Mouse (Mus musculus): Measurements from ENCODE around the gene Cop1. TPM values are rescaled to one million over a fixed set of nuclear protein-coding genes. Genes with fewer than 3 reads are reported as not detected.
"Not testable (repeated sequence)": the region's sequence is repeated elsewhere in the genome, so short reads cannot be mapped to it uniquely, and the experiment has no call there.

Cop1 gene
- 32.4 and 32.8 TPM in 2 replicates for polyA plus RNA-seq (2015; fragmentation: Nextera tagmentation; extraction: Ambion mirVana)

DNA sequence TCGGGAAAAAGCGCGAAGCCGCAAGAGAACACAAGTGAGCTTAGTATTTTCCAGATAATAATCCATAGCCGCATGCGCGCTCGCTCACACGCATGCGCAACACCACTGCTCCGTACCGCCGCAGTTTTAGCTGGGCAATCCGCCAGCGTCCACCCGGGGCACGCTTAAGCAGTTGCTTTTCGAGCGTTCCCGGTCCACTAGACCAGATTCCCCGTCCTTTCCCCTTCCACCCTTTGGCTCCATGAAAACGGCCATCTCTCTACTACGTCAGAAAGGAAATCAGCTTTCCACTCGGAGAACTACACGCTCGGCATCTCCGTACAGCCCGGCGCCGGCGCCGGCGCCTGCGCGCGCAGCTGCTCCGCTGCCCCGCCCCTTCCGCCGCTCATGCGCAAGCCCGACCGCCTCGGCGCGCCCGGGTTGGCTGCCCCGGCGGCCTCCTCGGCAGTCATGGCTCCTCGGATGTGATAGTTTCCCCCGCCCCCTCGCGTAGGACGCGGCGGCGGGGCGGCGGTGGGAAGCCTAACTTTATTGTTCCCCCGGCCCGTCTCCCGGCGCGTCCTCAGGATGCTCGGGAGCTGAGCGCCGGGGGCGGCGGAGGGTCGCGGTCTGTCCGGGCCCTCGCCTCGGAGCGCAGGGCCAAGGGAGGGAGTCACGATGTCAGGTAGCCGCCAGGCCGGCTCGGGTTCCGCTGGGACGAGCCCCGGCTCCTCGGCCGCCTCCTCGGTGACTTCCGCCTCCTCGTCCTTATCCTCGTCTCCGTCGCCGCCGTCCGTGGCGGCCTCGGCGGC, at the start of gene Cop1:
TSS of gene Cop1 (plus strand) at position 540 of the 791 bp plus-strand sequence.
- 0% methylated on average over 81 of the region's 97 CpGs for WGBS
- H3K4me1 ChIP-seq (replicated peaks; ENCODE audit: control insufficient read depth, insufficient read depth, low read length); H3K27me3 ChIP-seq (replicated peaks; ENCODE audit: control insufficient read depth, insufficient read depth, low read length); H3K9me3 ChIP-seq (ENCODE audit: control insufficient read depth); H3K36me3 ChIP-seq (ENCODE audit: control insufficient read depth, insufficient read depth): not testable (repeated sequence)
- Histone ChIP-seq H3K4me3 (ENCODE audit: low read depth, low read length) (peak within 1 kb of the TSS; percentile 77), H3K4me2 (replicated peaks; ENCODE audit: low read depth) (peak within 1 kb of the TSS; percentile 70), H3K9ac (ENCODE audit: low read depth, low read length) (peak within 1 kb of the TSS; percentile 65), H3K27ac (ENCODE audit: low read depth, low read length) (peak within 1 kb of the TSS; percentile 88)
- peak; percentile 99 for ATAC-seq

DNA sequence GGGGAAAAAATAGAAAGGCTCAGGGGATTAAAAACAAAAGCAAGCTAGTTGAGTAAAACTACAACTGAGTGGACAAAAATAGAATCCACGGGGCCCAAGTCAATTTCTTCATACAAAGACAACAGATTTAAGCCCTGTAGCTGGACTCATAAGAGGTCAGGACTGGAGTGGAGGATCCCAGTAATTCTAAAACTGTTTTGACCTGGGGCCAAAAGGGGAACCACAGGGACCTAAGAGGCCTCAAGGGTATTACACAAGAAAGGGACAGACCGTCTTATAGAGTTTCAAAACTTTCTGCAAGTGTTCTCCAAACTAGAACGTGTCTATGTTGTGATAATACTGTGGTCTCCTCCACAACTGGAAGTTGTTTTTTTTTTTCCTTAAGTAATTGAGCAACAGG, 45.4 kb upstream of the Cop1 start:
- Histone ChIP-seq H3K4me2 (replicated peaks; ENCODE audit: low read depth) (no peak overlapping the region), H3K9me3 (ENCODE audit: control insufficient read depth) (no peaks in the 10 kb centered on the region), H3K27ac (ENCODE audit: low read depth, low read length) (no peak overlapping the region), H3K36me3 (ENCODE audit: control insufficient read depth, insufficient read depth) (no peaks in the 10 kb centered on the region), H3K9ac (ENCODE audit: low read depth, low read length) (no peak overlapping the region), H3K27me3 (replicated peaks; ENCODE audit: control insufficient read depth, insufficient read depth, low read length) (no peaks in the 10 kb centered on the region), H3K4me3 (ENCODE audit: low read depth, low read length) (no peak overlapping the region), H3K4me1 (replicated peaks; ENCODE audit: control insufficient read depth, insufficient read depth, low read length) (no peaks in the 10 kb centered on the region)
- no peak for ATAC-seq
- no peak for TF ChIP-seq CTCF (IDR thresholded peaks at IDR 0.05; ENCODE audit: low read depth)
- WGBS = 74% methylated on average over 3 of the region's 3 CpGs

DNA sequence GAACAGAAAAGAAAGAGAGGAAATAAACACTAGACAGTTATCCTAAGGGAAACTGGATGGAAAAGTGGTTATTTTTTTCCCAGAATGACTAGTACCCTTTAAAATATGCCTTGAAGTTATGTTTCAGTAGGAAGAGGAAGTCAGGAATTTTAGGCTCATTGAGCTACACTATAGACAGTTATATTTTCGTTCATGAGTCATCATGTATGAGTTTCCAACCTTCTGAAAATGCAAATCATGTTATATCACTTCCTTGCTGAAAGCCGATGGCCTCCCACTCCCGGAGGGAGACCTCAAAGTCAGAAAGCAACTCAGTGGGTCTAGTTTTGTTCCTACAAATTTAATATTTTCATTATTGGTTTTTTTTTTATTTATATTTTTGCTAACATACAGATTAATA, 33.5 kb upstream of the Cop1 start:
- TF ChIP-seq CTCF (IDR thresholded peaks at IDR 0.05; ENCODE audit: low read depth) = no peak
- Histone ChIP-seq H3K9ac (ENCODE audit: low read depth, low read length) (no peak overlapping the region), H3K4me2 (replicated peaks; ENCODE audit: low read depth) (no peak overlapping the region), H3K36me3 (ENCODE audit: control insufficient read depth, insufficient read depth) (no peaks in the 10 kb centered on the region), H3K4me3 (ENCODE audit: low read depth, low read length) (no peak overlapping the region), H3K4me1 (replicated peaks; ENCODE audit: control insufficient read depth, insufficient read depth, low read length) (no peaks in the 10 kb centered on the region), H3K9me3 (ENCODE audit: control insufficient read depth) (no peaks in the 10 kb centered on the region), H3K27me3 (replicated peaks; ENCODE audit: control insufficient read depth, insufficient read depth, low read length) (no peaks in the 10 kb centered on the region), H3K27ac (ENCODE audit: low read depth, low read length) (no peak overlapping the region)
- 76% methylated on average over 3 of the region's 3 CpGs for WGBS
- no peak for ATAC-seq

DNA sequence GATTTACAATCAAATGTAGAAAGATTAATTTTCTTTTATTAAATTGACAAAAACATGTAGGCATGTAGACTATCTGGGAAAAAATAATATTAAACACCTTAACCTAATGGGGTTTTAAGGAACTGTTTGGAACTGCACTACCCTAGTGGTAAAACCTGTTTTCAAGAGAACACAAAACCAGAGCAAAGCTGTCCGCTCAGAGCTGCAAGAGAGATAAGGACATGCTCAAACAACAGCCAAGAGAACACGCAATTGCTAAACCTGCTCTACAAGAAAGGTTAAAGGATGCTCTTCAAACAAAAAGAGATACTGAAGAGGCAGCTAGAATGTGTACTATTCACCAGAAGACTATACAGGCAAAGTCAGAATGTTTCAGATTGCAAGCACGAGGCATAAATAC, 32.5 kb upstream of the Cop1 start:
- no peak overlapping the region for H3K27ac ChIP-seq (ENCODE audit: low read depth, low read length)
- no peak overlapping the region for H3K4me3 ChIP-seq (ENCODE audit: low read depth, low read length)
- no peak overlapping the region for H3K9ac ChIP-seq (ENCODE audit: low read depth, low read length)
- H3K36me3 ChIP-seq (ENCODE audit: control insufficient read depth, insufficient read depth) = no peaks in the 10 kb centered on the region
- no peak for ATAC-seq
- H3K4me1 ChIP-seq (replicated peaks; ENCODE audit: control insufficient read depth, insufficient read depth, low read length) = no peaks in the 10 kb centered on the region
- no peak overlapping the region for H3K4me2 ChIP-seq (replicated peaks; ENCODE audit: low read depth)
- no peaks in the 10 kb centered on the region for H3K27me3 ChIP-seq (replicated peaks; ENCODE audit: control insufficient read depth, insufficient read depth, low read length)
- TF ChIP-seq CTCF (IDR thresholded peaks at IDR 0.05; ENCODE audit: low read depth) = no peak
- H3K9me3 ChIP-seq (ENCODE audit: control insufficient read depth) = no peaks in the 10 kb centered on the region
- WGBS = 45% methylated on average over 3 of the region's 3 CpGs

DNA sequence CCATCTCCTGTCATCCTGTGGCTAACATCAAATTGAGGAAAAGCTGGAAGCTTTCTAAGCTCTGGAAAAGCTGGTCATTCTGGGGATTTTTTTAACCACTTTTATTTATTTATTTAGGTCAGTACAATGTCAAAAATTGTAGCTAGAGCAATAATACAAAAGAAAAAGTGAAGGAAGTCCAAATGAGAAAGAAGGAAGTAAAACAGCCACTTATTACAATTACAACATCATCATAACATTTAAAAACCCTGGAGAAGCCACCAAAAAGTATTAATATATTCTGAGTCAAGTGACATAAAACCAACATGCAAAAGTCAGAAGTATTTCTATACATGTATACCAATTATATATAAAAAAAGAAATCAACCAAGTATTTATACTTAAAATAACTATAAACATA, 30.9 kb upstream of the Cop1 start:
- no peak overlapping the region for H3K4me2 ChIP-seq (replicated peaks; ENCODE audit: low read depth)
- no peak overlapping the region for H3K27ac ChIP-seq (ENCODE audit: low read depth, low read length)
- no peak for ATAC-seq
- no peaks in the 10 kb centered on the region for H3K4me1 ChIP-seq (replicated peaks; ENCODE audit: control insufficient read depth, insufficient read depth, low read length)
- no peaks in the 10 kb centered on the region for H3K36me3 ChIP-seq (ENCODE audit: control insufficient read depth, insufficient read depth)
- H3K9ac ChIP-seq (ENCODE audit: low read depth, low read length) = no peak overlapping the region
- no peaks in the 10 kb centered on the region for H3K9me3 ChIP-seq (ENCODE audit: control insufficient read depth)
- H3K27me3 ChIP-seq (replicated peaks; ENCODE audit: control insufficient read depth, insufficient read depth, low read length) = no peaks in the 10 kb centered on the region
- TF ChIP-seq CTCF (IDR thresholded peaks at IDR 0.05; ENCODE audit: low read depth) = no peak
- H3K4me3 ChIP-seq (ENCODE audit: low read depth, low read length) = no peak overlapping the region

DNA sequence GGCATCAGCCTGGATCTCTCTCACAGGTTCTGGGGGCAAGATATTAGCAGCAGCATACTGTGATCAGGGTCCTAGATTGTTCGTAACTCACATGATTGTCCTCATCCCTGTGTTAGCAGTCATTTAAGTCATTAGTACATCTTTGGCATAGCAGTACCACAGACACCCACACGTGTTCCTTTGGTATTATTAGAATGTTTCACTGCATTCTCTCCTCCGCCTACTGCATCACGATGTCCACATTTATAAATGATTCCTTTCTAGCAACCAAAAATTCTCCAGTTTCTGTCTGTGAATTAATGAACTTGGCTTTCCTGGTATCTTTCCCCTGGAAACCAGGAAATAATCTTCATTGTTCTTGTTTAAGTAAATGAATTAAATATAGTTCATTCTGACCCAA, 20.4 kb upstream of the Cop1 start:
- Histone ChIP-seq H3K9ac (ENCODE audit: low read depth, low read length) (no peak overlapping the region), H3K9me3 (ENCODE audit: control insufficient read depth) (no peaks in the 10 kb centered on the region), H3K27me3 (replicated peaks; ENCODE audit: control insufficient read depth, insufficient read depth, low read length) (no peaks in the 10 kb centered on the region), H3K27ac (ENCODE audit: low read depth, low read length) (no peak overlapping the region), H3K4me3 (ENCODE audit: low read depth, low read length) (no peak overlapping the region), H3K4me1 (replicated peaks; ENCODE audit: control insufficient read depth, insufficient read depth, low read length) (no peaks in the 10 kb centered on the region), H3K4me2 (replicated peaks; ENCODE audit: low read depth) (no peak overlapping the region), H3K36me3 (ENCODE audit: control insufficient read depth, insufficient read depth) (no peaks in the 10 kb centered on the region)
- TF ChIP-seq CTCF (IDR thresholded peaks at IDR 0.05; ENCODE audit: low read depth) = no peak
- 78% methylated on average over 4 of the region's 4 CpGs for WGBS
- ATAC-seq = no peak

Measured in intestine, postnatal 0 days (tissue).